Mouse (Mus musculus): Measurements from ENCODE around the gene Nhej1. TPM values are rescaled to one million over a fixed set of nuclear protein-coding genes. Genes with fewer than 3 reads are reported as not detected.

Gene Nhej1
- polyA plus RNA-seq (2014; fragmentation: Nextera tagmentation; extraction: Ambion mirVana): 9.7 and 10.7 TPM in 2 replicates

DNA sequence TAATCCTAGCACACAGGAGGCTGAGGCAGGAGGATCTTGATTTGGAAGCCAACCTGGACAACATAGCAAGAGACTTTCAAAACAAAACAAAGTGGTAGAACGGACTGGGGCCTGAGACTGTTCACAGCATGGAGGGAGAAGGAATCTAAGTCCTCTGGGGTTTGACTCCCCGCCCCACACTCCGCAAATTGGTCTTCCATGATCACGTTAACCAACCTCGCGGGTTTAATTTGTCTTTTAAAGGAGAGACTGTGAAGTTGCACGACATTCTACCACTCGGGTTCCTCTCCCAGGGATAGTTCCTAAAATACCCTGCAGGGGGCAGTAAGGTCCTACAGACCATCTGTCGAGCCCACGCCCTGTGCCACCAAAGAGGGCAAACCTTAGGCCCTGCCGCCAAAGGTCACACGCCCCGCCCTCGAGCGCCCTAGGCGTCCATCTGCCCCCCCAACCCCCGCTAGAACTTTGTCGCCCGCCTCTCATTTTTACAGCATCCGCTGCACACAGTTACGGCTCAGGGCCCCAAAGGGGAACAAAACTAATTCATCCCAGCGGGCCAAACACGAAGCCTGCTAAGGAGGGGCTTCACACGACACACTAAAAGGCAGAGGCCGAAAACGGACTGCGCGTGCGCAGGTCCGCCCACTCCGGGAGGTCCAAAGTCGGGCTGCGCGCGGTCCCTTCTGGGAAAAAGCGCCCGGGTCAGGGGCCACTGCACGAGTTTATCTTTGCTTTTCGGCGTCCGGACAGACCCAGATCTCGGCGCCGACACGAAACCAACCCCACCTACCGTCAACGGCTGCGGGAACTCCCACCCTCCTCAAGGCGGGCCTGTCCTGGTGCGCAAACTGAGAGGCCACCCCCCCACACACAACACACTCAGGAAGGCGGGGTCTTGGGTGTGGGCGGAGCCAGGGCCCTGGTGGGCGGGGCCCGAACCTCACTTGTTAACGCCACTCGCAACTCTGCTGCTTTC lies at the start of gene Nhej1:
Gene Nhej1 (minus strand): TSS at position 855 of the 976 bp plus-strand sequence.
- Histone ChIP-seq H3K4me2 (replicated peaks; ENCODE audit: low read depth, low read length) (peak within 1 kb of the TSS; percentile 53), H3K4me1 (ENCODE audit: control insufficient read depth, insufficient read depth, low read length) (no peaks in the 10 kb centered on the region), H3K27ac (ENCODE audit: low read depth, low read length) (peak within 1 kb of the TSS; percentile 95), H3K36me3 (ENCODE audit: control insufficient read depth, insufficient read depth, low read length) (no peaks in the 10 kb centered on the region), H3K27me3 (ENCODE audit: control insufficient read depth, insufficient read depth, low read length) (no peaks in the 10 kb centered on the region), H3K9ac (ENCODE audit: low read depth, low read length) (peak within 1 kb of the TSS; percentile 65), H3K9me3 (ENCODE audit: control insufficient read depth, low read length) (no peaks in the 10 kb centered on the region), H3K4me3 (ENCODE audit: low read length) (peak within 1 kb of the TSS; percentile 54)
- WGBS: 1% methylated on average over 56 of the region's 56 CpGs
- peak; percentile 97 for ATAC-seq (ENCODE audit: low FRiP score, low TSS enrichment)

DNA sequence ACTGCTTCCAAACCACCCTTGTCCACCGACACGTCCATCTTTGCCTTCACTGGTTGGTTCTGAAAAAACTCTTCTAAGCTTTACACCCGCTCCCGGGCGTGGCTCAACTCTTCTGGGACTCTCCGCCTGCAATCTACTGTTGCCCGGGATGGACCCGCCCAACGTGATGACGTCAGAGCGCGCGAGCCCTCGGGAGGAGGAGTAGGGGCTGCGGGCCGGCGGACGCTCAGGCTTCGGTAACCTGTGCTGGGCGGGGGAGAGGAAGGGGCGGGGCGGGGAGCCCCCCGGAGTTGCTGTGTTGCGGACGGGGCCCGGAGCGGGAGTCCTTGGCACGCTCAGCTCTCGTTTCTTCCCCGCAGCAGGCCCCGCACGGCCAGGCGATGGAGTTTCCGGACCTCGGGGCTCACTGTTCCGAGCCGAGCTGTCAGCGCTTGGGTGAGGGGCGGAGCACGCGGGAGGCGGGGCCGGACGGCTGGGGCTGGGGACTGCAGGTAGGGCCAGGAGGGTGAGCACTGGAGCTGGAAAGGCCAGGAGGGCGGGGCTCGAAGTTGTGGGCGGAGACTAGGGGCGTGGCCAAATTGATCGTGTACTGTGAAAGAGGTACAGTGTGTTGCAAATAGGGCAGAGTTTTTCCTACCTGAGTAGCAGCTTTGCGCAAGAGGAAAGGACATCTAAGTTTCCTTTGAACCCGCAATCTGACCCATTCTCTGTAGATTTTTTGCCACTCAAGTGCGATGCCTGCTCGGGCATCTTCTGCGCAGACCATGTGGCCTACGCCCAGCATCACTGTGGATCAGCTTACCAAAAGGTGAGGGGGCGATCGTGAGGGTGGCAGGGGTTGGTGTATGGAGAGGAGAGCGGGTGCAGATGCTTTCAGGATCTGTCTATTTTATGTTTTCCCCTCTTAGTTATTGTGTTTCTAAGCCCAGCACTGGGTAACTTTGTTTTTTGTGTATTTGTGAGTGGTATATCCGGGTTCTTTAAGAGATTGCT lies 43.8 kb upstream of the Nhej1 start, which contains the start of gene Zfand2b:
Gene Zfand2b (plus strand): TSS at position 175 of the 993 bp plus-strand sequence.
- Histone ChIP-seq H3K4me3 (ENCODE audit: low read length) (peak within 1 kb of the TSS; percentile 68), H3K27ac (ENCODE audit: low read depth, low read length) (peak within 1 kb of the TSS; percentile 70), H3K4me1 (ENCODE audit: control insufficient read depth, insufficient read depth, low read length) (peaks cover 5% of the 10 kb centered on the region), H3K9ac (ENCODE audit: low read depth, low read length) (peak within 1 kb of the TSS; percentile 68), H3K27me3 (ENCODE audit: control insufficient read depth, insufficient read depth, low read length) (no peaks in the 10 kb centered on the region), H3K4me2 (replicated peaks; ENCODE audit: low read depth, low read length) (peak within 1 kb of the TSS; percentile 48), H3K36me3 (ENCODE audit: control insufficient read depth, insufficient read depth, low read length) (peaks cover 31% of the 10 kb centered on the region), H3K9me3 (ENCODE audit: control insufficient read depth, low read length) (no peaks in the 10 kb centered on the region)
- WGBS: 2% methylated on average over 57 of the region's 59 CpGs
- peak; percentile 98 for ATAC-seq (ENCODE audit: low FRiP score, low TSS enrichment)

DNA sequence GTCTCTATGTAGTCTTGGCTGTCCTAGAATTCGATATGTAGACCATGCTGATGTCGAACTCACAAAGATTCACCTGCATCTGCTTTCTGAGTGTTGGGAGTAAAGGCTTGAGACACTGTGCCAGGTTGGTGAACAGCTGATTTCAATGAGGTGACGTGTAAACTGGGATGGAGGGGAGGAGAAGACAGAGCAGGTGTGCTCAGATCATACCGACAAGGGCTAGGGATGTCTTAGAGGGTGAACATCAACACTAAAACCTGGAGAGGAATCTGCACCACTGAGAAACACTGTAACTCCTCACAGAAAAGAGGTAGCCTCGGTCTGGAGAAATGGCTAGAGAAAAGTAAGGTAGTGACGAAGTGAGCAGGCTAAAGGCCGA lies 43.1 kb upstream of the Nhej1 start:
- 9% methylated on average over 7 of the region's 7 CpGs for WGBS
- H3K9me3 ChIP-seq (ENCODE audit: control insufficient read depth, low read length): no peaks in the 10 kb centered on the region
- H3K9ac ChIP-seq (ENCODE audit: low read depth, low read length): peak overlapping the region; percentile 68; the same call in 1 of the 2 replicates
- H3K4me2 ChIP-seq (replicated peaks; ENCODE audit: low read depth, low read length): peak overlapping the region; percentile 48
- peaks cover 27% of the 10 kb centered on the region for H3K36me3 ChIP-seq (ENCODE audit: control insufficient read depth, insufficient read depth, low read length)
- H3K27me3 ChIP-seq (ENCODE audit: control insufficient read depth, insufficient read depth, low read length): no peaks in the 10 kb centered on the region
- H3K4me1 ChIP-seq (ENCODE audit: control insufficient read depth, insufficient read depth, low read length): peaks cover 5% of the 10 kb centered on the region
- peak overlapping the region; percentile 70; the same call in 1 of the 2 replicates for H3K27ac ChIP-seq (ENCODE audit: low read depth, low read length)
- peak overlapping the region; percentile 68 for H3K4me3 ChIP-seq (ENCODE audit: low read length)
- ATAC-seq (ENCODE audit: low FRiP score, low TSS enrichment): peak; percentile 14

DNA sequence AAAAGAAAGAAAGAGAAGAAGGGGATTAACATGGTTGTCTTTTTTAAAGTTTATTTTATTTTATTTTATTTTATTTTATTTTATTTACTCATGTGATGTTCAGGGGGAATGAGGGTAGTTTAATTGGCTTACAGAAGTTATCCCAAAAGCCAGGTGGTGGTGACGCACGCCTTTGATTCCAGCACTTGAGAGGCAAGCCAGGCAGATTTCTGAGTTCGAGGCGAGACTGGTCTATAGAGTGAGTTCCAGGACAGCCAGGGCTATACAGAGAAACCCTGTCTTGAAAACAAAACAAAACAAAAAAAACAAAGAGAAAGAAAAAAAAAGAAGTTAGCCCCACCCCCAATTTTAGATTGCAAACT lies 35.2 kb upstream of the Nhej1 start:
- H3K36me3 ChIP-seq (ENCODE audit: control insufficient read depth, insufficient read depth, low read length): no peaks in the 10 kb centered on the region
- no peak for ATAC-seq (ENCODE audit: low FRiP score, low TSS enrichment)
- H3K27me3 ChIP-seq (ENCODE audit: control insufficient read depth, insufficient read depth, low read length): peaks cover 3% of the 10 kb centered on the region; the same call in 1 of the 2 replicates
- 85% methylated on average over 4 of the region's 4 CpGs for WGBS
- H3K9ac ChIP-seq (ENCODE audit: low read depth, low read length): no peak overlapping the region
- no peak overlapping the region for H3K4me3 ChIP-seq (ENCODE audit: low read length)
- H3K9me3 ChIP-seq (ENCODE audit: control insufficient read depth, low read length): no peaks in the 10 kb centered on the region
- H3K27ac ChIP-seq (ENCODE audit: low read depth, low read length): no peak overlapping the region
- H3K4me1 ChIP-seq (ENCODE audit: control insufficient read depth, insufficient read depth, low read length): no peaks in the 10 kb centered on the region
- no peak overlapping the region for H3K4me2 ChIP-seq (replicated peaks; ENCODE audit: low read depth, low read length)

DNA sequence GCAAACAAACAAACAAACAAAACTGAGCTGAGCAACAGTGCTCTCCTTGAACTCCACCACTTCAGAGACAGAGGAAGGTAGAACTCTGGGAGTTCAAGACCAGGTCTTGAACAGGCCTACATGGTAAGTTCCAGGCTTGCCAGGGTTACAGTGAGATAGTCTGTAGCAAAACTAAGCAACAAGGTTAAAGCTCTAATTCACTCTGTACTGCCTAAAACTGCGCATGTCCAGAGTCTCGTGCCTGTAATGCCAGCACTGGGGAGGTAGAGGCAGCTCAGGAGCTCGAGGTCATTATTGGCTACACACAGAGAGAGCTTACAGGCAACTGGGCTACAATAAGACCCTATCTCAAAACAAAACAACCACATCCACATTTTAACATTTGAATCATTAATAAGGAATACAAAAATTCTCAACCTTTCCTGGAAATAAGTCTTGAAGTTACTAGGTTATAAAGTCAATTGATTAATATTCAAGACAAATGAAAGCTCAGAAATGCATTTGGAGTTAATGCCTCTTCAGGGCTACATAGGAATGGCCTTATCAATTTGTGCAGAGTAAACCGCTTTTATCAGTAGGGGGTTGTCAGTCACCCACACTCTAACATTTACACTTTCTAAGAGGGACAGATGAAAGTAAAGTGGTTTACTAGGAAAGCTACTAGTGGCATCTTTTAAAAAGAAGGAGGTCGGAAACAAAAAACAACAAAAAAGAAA lies 34.7 kb upstream of the Nhej1 start:
- Histone ChIP-seq H3K4me2 (replicated peaks; ENCODE audit: low read depth, low read length) (no peak overlapping the region), H3K27me3 (ENCODE audit: control insufficient read depth, insufficient read depth, low read length) (peaks cover 3% of the 10 kb centered on the region; the same call in 1 of the 2 replicates), H3K4me3 (ENCODE audit: low read length) (no peak overlapping the region), H3K36me3 (ENCODE audit: control insufficient read depth, insufficient read depth, low read length) (no peaks in the 10 kb centered on the region), H3K27ac (ENCODE audit: low read depth, low read length) (no peak overlapping the region), H3K4me1 (ENCODE audit: control insufficient read depth, insufficient read depth, low read length) (no peaks in the 10 kb centered on the region), H3K9ac (ENCODE audit: low read depth, low read length) (no peak overlapping the region), H3K9me3 (ENCODE audit: control insufficient read depth, low read length) (no peaks in the 10 kb centered on the region)
- 78% methylated on average over 5 of the region's 5 CpGs for WGBS
- no peak for ATAC-seq (ENCODE audit: low FRiP score, low TSS enrichment)

DNA sequence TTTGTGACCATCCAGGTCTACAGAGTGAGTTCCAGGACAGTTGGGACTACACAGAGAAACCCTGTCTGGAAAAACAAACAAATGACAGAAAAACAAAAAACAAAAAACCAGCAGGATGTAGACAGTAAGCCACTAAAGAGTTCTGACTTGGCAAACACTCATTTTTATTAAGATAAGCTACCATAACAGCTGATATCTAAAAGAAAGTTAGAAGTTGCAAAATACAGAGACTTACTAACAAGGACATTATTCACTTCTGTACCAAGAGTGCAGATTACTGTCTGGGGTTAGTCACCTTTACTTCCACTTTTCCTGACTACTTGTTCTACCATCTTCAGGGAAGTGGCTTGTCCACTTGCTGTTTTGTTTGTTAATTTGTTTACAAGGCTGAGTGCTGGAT lies 34.0 kb upstream of the Nhej1 start:
- ATAC-seq (ENCODE audit: low FRiP score, low TSS enrichment): no peak
- Histone ChIP-seq H3K4me1 (ENCODE audit: control insufficient read depth, insufficient read depth, low read length) (no peaks in the 10 kb centered on the region), H3K36me3 (ENCODE audit: control insufficient read depth, insufficient read depth, low read length) (no peaks in the 10 kb centered on the region), H3K9ac (ENCODE audit: low read depth, low read length) (no peak overlapping the region), H3K27ac (ENCODE audit: low read depth, low read length) (no peak overlapping the region), H3K4me3 (ENCODE audit: low read length) (no peak overlapping the region), H3K27me3 (ENCODE audit: control insufficient read depth, insufficient read depth, low read length) (peaks cover 3% of the 10 kb centered on the region; the same call in 1 of the 2 replicates), H3K4me2 (replicated peaks; ENCODE audit: low read depth, low read length) (no peak overlapping the region), H3K9me3 (ENCODE audit: control insufficient read depth, low read length) (no peaks in the 10 kb centered on the region)

DNA sequence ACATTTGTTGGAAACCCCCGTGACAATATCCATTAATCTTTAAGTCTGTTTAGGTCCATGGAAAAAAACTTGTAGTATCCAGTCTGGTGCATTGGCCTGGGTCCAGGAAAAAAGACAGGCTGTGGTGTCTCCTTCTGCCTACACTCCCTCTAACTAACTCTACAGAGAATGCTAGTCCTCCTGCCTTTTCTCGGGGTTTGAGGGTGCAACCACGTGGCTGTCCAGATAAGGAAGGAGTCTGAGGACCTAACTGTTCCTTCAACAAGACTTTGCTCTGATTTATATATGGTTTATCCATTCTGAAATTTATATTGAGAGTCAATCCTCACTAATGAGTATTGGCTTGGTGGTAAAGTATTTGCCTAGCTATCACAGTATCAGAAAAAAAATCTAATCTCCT lies 30.8 kb upstream of the Nhej1 start:
- no peaks in the 10 kb centered on the region for H3K9me3 ChIP-seq (ENCODE audit: control insufficient read depth, low read length)
- H3K4me2 ChIP-seq (replicated peaks; ENCODE audit: low read depth, low read length): no peak overlapping the region
- no peaks in the 10 kb centered on the region for H3K36me3 ChIP-seq (ENCODE audit: control insufficient read depth, insufficient read depth, low read length)
- no peaks in the 10 kb centered on the region for H3K4me1 ChIP-seq (ENCODE audit: control insufficient read depth, insufficient read depth, low read length)
- no peak overlapping the region for H3K27ac ChIP-seq (ENCODE audit: low read depth, low read length)
- no peak for ATAC-seq (ENCODE audit: low FRiP score, low TSS enrichment)
- peaks cover 3% of the 10 kb centered on the region; the same call in 1 of the 2 replicates for H3K27me3 ChIP-seq (ENCODE audit: control insufficient read depth, insufficient read depth, low read length)
- WGBS: 69% methylated on average over 3 of the region's 3 CpGs
- no peak overlapping the region for H3K9ac ChIP-seq (ENCODE audit: low read depth, low read length)
- no peak overlapping the region for H3K4me3 ChIP-seq (ENCODE audit: low read length)

DNA sequence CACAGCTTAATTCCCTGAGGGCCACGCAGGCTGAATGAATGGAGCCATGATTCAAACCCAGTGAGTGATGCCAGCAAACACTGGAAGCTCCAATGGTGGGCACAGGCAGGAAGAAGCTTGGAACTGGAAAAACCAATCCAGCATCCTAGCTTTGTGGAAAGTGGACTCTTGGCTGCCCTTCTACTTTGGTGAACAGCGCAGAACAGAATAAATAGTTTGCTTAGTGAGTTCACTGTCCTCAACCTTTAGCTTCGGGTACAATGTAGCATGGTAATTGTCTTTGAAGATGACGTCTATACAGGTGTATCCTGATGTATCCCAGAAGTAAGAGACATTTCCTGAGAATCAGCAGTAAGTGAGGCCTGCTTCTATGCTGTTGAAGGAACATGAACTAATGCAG lies 23.7 kb upstream of the Nhej1 start:
- H3K9me3 ChIP-seq (ENCODE audit: control insufficient read depth, low read length): no peaks in the 10 kb centered on the region
- H3K27ac ChIP-seq (ENCODE audit: low read depth, low read length): no peak overlapping the region
- H3K36me3 ChIP-seq (ENCODE audit: control insufficient read depth, insufficient read depth, low read length): peaks cover 46% of the 10 kb centered on the region
- H3K27me3 ChIP-seq (ENCODE audit: control insufficient read depth, insufficient read depth, low read length): no peaks in the 10 kb centered on the region
- H3K4me2 ChIP-seq (replicated peaks; ENCODE audit: low read depth, low read length): no peak overlapping the region
- peaks cover 4% of the 10 kb centered on the region; the same call in 1 of the 2 replicates for H3K4me1 ChIP-seq (ENCODE audit: control insufficient read depth, insufficient read depth, low read length)
- no peak for ATAC-seq (ENCODE audit: low FRiP score, low TSS enrichment)
- H3K4me3 ChIP-seq (ENCODE audit: low read length): no peak overlapping the region
- WGBS: 89% methylated on average over 4 of the region's 4 CpGs
- H3K9ac ChIP-seq (ENCODE audit: low read depth, low read length): no peak overlapping the region

Data from kidney, embryonic 14.5 days (tissue).